Mouse (Mus musculus) right cerebral cortex, adult 18-20 months (tissue): Measurements from ENCODE around the gene Socs1.

Experiments used
- DNase-seq: peaks from one replicate; pipeline ENCODE4 v3.0.0; 2022; ENCODE audit warnings: mixed read lengths

Socs1 gene

DNA sequence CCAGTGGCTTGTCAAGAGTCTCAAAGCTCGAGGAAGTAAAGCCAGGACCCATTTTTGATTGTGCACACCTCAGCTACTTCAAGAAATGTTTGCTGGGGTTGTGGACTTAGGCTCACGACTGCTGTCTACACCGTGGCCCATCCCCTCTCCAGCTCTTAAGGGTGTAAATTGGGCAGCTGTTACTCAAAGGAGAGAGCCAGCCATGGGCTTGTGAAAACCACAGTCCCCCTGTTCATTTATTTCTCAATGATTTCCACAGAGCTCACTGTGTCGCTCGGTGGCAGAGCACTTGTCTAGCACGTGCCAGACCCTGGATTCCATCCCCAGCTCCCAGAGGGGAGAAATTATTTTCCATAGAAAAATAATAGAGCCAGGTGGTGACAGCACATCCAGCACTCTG is 29.2 kb downstream of the Socs1 start:
- DNase-seq = no peak

DNA sequence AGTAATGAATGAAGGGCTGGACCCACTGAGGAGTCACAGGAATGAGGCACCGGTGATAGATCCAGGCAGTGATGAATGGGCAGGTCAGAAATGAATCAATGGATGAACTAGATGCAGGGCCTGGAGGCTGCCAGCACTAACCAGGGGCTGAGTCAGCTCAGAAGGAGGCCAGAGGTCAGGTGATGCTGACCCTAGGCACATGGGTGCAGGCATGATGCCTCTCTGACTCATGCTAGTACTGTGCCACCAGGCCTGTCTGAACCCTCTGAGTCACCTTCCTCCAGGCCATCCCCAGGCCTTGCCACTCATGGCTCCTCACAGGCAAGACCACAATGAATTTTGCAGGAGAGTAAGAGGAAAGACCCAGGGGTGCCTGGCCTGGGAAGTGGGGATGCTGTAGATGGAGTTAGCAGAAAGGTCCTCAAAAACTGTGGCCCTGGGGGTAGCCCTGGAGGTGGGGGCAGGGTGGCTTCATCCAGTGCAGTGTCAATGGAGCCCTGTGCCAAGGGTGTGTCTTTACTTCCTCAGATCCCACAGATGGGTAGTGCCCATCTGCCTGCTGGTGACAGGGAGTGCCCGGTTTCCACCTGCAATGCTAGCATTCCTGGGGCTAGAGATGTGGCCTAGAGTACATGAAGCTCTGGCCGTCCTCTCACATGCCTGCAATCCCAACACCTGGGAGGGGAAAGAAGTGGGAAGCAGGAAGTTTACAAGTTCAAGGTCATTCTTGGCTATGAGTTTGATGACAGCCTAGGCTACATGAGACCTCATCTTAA is 30.6 kb downstream of the Socs1 start:
- DNase-seq = no peak

DNA sequence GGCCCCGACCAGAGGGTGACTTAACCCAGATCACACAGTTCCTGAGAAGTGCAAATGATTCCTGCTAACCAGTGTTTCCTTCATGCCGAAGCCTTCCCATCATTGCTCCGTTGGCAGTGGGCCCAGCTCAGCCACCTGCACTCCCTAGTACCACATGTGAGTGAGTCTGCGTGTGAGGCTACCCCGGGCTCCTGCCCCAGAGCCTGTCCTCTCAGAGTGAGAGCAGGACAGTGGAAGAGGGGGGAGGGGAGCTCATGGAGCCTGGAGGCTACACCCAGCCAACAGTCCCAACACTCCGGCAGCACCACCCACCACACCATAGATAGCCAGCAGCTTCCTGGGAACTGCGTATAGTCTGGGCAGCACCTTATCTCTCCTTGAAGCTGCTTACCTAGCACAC is 35.5 kb downstream of the Socs1 start:
- DNase-seq = peak; percentile 33

DNA sequence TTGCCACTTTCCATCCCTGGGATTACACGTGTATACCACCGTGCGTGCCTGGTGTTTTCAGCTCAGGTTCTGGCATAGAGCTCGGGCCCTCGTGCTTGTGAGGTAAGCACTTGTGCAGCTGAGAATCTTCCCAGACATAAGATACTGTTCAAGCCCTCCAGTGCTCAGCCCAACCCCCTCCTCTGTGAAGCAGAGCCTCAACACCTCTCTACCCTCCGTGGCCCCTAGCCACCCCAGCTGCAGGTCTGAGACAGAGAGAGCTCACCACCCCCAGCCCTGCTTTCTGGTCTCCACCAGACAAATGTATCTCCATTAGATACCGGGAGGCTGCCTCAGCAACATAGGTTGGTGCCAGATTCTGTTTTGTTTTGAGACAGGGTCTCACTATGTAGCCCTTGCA is 36.1 kb downstream of the Socs1 start:
- no peak for DNase-seq

DNA sequence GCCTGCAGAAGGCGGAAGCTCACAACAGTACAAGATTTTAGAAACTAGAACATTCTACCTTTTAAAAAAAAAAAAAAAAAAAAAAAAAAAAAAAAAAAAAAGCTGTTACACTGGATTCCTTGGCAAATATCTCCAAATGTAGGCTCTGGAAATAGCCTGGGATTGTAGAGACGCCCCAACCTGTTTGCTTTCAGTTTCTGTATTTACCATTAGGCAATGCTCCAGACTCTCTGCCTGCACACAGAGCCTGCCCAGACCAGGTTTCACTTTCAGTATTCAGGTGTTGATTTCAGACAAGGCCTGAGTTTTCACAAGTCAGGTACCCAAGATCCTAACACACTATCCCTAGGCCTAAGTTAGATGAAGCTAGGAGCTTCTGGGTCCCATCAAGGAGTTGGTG is 44.3 kb downstream of the Socs1 start:
- DNase-seq = no peak

DNA sequence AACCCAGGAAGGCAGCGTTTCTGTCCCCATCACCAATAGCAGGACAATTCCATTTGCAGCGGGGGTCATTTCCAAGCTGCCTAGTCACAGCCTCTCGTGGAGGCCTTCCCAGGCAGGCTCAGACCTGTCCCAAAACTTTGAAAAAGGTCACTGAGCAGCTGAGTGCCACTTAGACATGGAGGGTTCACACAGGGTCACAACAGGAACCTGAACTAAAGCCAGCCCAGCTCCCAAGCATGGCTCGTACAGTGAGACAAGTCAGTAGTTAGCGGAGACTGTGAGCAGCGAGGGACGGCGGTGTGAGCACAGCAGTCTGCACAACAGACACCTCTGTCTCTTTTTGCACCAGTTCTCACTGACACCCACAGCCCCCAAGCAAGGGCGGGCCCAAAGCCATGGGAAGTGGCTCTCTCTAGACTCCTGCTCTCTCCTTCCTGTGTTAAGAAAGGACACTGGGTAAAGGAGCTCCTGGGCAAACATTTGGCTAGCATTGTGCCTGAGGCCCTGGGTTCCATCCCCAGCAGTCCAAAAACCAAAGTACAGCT is 45.4 kb downstream of the Socs1 start:
- no peak for DNase-seq

DNA sequence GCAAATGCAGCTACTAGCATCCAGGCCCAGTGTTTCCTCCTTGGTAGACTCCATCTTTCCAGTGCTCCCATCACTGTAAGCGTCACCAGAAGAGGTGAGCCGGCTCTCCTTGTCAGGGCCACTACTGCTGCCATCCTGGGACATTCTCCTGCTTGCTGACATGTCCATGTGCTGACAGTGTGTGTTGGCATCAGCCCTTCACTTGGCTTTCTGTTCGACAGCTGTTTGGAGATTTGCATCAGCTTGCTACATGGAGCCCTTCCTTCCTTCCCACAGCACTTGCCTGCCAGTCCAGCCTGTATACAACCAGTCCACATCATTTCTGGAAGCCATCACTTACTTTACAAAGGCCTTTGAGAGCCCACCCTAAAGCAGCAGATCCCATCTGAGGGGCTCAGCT is 46.5 kb downstream of the Socs1 start:
- no peak for DNase-seq

DNA sequence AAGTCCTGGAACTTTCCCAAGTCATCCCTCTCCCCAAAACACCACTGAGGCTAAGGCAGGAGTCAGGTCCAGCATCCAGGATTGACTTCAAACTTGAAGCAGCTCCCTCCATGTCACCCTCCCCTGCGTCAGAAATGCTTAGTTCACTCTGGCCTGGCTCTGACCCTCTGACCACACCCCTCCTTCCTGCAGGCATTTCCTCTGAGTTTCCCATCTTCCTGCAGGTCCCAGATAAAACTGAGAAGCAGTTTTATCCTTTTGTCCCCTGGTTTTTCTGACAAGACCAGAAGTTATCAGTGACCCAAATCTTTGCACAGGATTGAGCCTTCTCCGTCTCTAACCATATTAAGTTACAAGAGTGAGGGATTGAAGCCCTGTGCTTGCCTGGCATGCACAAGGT is 47.8 kb downstream of the Socs1 start:
- no peak for DNase-seq

DNA sequence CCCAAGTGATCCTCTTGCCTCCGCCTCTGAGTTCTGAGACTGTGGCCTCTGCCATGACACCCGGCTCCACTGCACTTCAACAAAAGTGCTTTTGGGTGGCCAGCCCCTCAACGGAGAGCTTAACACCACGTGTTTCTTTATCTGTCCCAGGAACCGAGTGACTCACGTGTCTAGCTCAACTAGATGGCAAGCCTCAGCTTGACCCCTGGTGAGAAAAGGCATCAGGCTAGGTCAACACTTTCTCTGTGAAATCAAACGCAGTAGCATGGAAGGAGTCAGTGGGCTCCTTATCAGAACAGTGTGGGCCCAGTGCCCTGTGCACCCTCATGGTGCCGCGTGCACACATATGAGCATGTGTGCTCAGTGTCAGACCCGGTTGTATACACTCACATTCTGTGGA is 49.0 kb downstream of the Socs1 start:
- no peak for DNase-seq

DNA sequence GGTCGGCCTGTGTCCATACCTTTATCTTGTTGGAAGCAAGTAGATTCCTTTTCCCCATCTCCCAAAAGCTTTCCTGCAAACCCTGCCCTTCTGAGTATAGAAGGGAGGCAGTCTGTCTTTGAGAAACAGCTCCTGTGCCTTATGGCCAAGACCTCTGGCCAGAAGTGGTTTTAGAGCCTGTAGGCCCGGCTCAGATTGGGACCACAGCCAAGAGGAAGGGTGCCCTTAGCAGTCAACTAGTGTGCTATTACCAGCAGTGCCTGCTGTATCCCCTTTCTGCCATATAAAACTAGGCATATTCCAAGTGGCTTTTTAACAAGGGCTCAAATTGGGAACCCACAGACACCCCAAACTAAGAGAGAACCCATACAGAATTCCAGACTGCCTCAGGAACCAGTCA is 49.6 kb downstream of the Socs1 start:
- no peak for DNase-seq

DNA sequence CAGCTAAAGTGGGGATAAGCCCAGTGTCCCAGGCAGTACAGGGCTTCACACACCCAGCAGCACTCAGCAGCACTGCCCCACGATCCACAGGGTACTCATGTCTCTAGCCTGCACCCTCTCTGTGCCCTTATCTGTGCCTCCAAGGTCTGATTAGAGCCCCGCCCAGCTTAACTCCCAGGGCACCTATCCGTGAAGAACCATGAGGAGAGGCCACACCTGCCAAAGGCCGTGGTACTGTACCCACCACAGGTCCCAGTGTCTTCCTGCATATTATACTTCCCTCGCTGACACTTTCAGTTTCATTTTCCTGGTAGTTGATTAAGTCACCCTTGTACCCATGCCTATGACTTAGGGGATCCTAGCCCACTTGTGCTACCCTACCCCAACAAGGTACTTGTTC is 52.9 kb downstream of the Socs1 start:
- DNase-seq = no peak
